Mouse (Mus musculus) kidney, adult 18-20 months (tissue): Measurements from ENCODE around the gene Itgb7.

Experiments used
- DNase-seq: peaks from one replicate; pipeline ENCODE4 v3.0.0; 2021

Gene Itgb7

GRCm38 (mm10) chr15:102192271-102192812, 39.4 kb downstream of the Itgb7 start:
- no peak for DNase-seq

- DNase-seq: no peak
Measured at GRCm38 (mm10) chr15:102191699-102192098, 40.0 kb downstream of the Itgb7 start.

GRCm38 (mm10) chr15:102188883-102189282, 42.9 kb downstream of the Itgb7 start:
- DNase-seq: peak; percentile 61

- DNase-seq: no peak
Measured at GRCm38 (mm10) chr15:102188096-102188495, 43.6 kb downstream of the Itgb7 start.

- DNase-seq: no peak
Measured at GRCm38 (mm10) chr15:102186239-102186638, 45.5 kb downstream of the Itgb7 start.

DNA sequence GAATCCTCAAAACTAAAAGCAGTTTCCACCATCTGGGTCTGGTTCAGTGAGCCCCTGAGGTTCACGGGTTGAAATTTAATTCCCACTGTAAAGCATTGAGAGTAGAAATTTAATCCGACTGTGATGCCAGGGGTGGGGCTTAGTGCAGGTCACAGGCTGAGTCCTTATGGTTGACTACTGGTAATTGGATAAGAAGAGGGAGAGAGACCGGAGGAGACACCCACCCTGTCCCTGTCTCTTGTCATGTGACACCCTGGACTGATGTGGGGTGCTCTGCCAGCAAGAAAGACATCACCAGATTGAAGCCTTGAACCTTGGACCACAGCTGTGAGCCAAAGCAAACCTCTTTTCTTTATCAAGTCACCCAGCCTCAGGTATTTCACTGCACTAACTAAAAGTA, 48.7 kb downstream of the Itgb7 start:
- peak; percentile 71 for DNase-seq

DNA sequence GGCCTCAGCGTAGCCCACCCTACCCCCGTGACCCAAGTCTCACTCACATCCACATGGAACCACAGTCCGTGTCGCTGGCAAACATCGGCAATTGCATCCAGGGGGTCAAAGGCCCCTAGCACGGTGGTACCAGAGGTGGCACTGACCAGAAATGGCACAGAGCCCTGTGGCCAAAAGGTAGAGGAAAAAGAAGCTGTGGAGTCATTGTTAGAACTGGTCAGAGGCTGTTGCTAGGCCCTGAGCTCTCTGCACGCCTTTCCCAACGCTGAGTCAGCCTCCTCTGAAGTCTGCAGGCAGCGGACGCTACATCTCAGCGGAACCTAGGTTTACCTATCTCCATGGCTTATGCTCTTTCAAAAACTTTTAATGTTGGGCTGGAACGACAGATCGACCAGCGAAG, 51.8 kb downstream of the Itgb7 start:
- DNase-seq: no peak

- DNase-seq: no peak
Measured at GRCm38 (mm10) chr15:102179106-102179505, 52.6 kb downstream of the Itgb7 start.

DNA sequence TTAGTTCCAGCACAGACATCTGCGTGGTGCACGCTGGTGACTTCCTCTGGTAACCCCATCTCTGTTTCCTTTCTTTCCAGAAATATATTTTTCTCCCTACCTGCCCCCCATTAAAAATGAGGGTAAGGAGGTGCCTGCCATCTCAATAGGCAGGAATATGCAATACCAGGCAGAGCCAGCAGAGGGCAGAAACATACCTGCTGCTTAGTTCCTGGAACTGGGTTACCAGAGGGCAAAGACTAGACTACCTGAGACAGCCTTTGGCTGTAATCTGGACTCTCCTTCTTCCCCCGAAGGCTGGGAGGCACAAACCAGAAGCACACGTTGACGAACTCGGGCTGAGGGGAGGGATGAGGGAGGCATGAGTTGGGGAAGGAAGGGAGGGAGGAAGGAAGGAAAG, 53.5 kb downstream of the Itgb7 start:
- peak; percentile 90 for DNase-seq

GRCm38 (mm10) chr15:102177417-102177816, 54.3 kb downstream of the Itgb7 start:
- no peak for DNase-seq

DNA sequence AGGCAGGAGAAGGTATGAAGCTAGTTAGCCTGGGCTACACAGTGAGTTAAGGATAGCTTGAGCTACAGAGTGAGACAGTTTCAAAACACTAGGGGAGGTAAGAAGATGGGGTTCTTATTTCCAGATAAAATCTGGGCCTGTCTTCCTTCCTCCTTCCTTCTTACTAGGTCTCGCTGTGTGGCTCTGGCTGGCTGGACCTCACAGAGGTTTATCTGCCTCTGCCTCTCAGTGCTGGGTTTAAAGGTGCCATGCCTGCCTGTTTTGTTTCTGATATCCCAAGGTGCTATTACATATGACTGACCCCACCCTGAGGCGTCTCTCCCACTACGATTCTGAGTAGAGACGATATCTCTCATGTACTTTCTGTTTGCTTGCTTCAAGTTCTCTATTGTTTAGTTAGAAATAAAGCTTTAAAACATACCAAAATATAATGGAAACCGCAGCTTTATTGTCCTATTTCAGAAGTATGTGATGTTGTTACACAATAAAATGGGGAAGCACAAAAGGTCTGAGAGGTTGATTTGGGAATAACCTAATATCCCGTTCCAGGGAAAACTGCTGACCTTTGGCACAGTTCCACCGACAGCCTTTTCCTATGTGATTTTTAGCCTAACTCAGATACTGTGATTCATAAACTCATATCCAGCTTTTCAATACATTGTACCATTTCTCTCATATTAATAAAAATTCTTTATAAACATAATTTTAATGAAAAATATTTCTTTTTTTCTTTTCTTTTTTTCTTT, 55.0 kb downstream of the Itgb7 start:
- no peak for DNase-seq

GRCm38 (mm10) chr15:102175736-102176319, 55.9 kb downstream of the Itgb7 start:
- DNase-seq: no peak

GRCm38 (mm10) chr15:102173581-102173980, 58.2 kb downstream of the Itgb7 start:
- no peak for DNase-seq

- DNase-seq: no peak
Measured at GRCm38 (mm10) chr15:102169064-102169463, 62.7 kb downstream of the Itgb7 start.

- no peak for DNase-seq
Measured at GRCm38 (mm10) chr15:102167620-102168021, 64.1 kb downstream of the Itgb7 start.
